In the genomic region with DNA sequence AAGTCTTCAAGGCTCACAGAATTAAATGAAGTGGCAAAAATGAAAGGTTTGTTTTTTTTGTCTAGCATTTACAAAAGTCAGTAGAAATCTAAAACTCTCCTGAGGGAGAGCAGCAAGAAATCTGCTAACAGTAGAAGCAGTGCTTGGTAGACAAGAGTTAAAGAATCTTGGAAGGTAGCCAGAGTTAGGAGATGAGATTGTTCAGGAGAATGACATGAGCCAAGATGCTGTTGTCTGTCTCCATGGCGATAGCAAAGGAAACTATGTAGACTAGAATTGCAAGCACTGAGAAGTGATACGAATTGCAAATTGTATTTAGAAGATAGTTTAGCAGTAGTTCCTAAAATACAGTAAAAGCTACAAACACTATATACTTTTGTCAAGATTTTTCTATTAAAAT, we compare ENCODE assay signal across 15 mouse cellular contexts. TPM values are rescaled to one million over a fixed set of nuclear protein-coding genes. Genes with fewer than 3 reads are reported as not detected.
DNase-seq lines count a peak whose midpoint lies in the region; ATAC-seq and TF ChIP-seq lines count a peak whose summit lies in the region.
"Had no signal": no experiment of that assay in that cellular context is flagged by ENCODE, and none has a peak within 500 bp of the region (broad histone marks: within the 10 kb centered on the region; RNA-seq: fewer than 3 reads in every experiment).

No protein-coding gene starts in this region.

- H3K4me2 ChIP-seq in hindbrain, postnatal 0 days (ENCODE audit: low read depth, low read length), result no peak overlapping the region

- intact Hi-C loops in heart, postnatal 25 days (cut with DNase I), result loop anchor here (5.0 to 10.0 kb wide), 2 partner anchors 41 to 879 kb away; a partner anchor contains a TSS
- intact Hi-C loops in left cerebral cortex, postnatal 14 days (cut with DNase I), result no loop called here
- intact Hi-C loops in left cerebral cortex, adult 2 months (cut with DNase I), result loop anchor here (10.0 kb wide), 1 partner anchor 879 kb away; a partner anchor contains a TSS

- H3K36me3 ChIP-seq in hindbrain, postnatal 0 days (ENCODE audit: insufficient read depth, low read length), result peaks cover 9% of the 10 kb centered on the region; the same call in 1 of the 2 replicates

- H3K27ac ChIP-seq in left cerebral cortex, adult 2 months, result no peak overlapping the region
- no peak overlapping the region for H3K27ac ChIP-seq in hindbrain, postnatal 0 days
- H3K27ac ChIP-seq: forebrain, embryonic 12.5 days; liver, embryonic 14.5 days had no signal

- no peak for ATAC-seq in hindbrain, postnatal 0 days
- ATAC-seq: midbrain, embryonic 16.5 days; Patski had no signal

- WGBS in hindbrain, postnatal 0 days, result 11% methylated on average over 2 of the region's 2 CpGs

- peaks cover 8% of the 10 kb centered on the region; the same call in 1 of the 2 replicates for H3K4me1 ChIP-seq in hindbrain, postnatal 0 days (ENCODE audit: insufficient read depth, low read length)

- no peaks in the 10 kb centered on the region for H3K9me3 ChIP-seq in hindbrain, postnatal 0 days (ENCODE audit: low read length)
- H3K9me3 ChIP-seq: forebrain, embryonic 12.5 days had no signal

- TF ChIP-seq CTCF in left cerebral cortex, adult 2 months (IDR thresholded peaks at IDR 0.05), result no peak
- TF ChIP-seq CTCF in hindbrain, postnatal 0 days (IDR thresholded peaks at IDR 0.05; ENCODE audit: low read depth), result no peak

- DNase-seq in heart, adult 9 months (ENCODE audit: low spot score in 2 of 2), result peak; percentile 29 to 33
- no peak for DNase-seq in heart, postnatal 25 days (ENCODE audit: low spot score)
- DNase-seq in left cerebral cortex, postnatal 14 days (ENCODE audit: low spot score in 2 of 2), result peak; percentile 7 to 70
- no peak for DNase-seq in left cerebral cortex, adult 2 months (ENCODE audit: extremely low spot score in 1 of 2, low spot score in 2 of 2)
- DNase-seq in NIH3T3 (ENCODE audit: low read depth), result peak; percentile 84
- DNase-seq in hindbrain, postnatal 0 days (ENCODE audit: low spot score), result peak; percentile 83
- DNase-seq in liver, result no peak
- no peak for DNase-seq in right cerebral cortex, adult 18-20 months

- H3K9ac ChIP-seq in hindbrain, postnatal 0 days (replicated peaks; ENCODE audit: low read length), result no peak overlapping the region
- H3K9ac ChIP-seq: forebrain, embryonic 12.5 days; liver, embryonic 14.5 days had no signal

- H3K4me3 ChIP-seq in left cerebral cortex, adult 2 months, result no peak overlapping the region
- H3K4me3 ChIP-seq in hindbrain, postnatal 0 days (ENCODE audit: low read length), result no peak overlapping the region
- H3K4me3 ChIP-seq: forebrain, embryonic 12.5 days had no signal

- H3K27me3 ChIP-seq in hindbrain, postnatal 0 days (ENCODE audit: insufficient read depth, low read length), result no peaks in the 10 kb centered on the region
- H3K27me3 ChIP-seq: forebrain, embryonic 12.5 days; Patski had no signal

RNA-seq across cellular contexts. Expression of a gene that starts 3.6 kb away (rescaled TPM):
- total RNA-seq in heart, postnatal 25 days (2021), result 10 to 100 TPM; 25.1 to 25.7 TPM
- 10 to 100 TPM; 17.7 to 19.8 TPM for total RNA-seq in left cerebral cortex, postnatal 14 days (2021)
- 10 to 100 TPM; 19.7 to 20.4 TPM for total RNA-seq in left cerebral cortex, adult 2 months (2021)
- 11.1 and 12.3 TPM in 2 replicates for total RNA-seq in hindbrain, postnatal 0 days (2014; rRNA removed)
- 9.8 and 11.5 TPM in 2 replicates for polyA plus RNA-seq in hindbrain, postnatal 0 days (2015; fragmentation: Nextera tagmentation; extraction: Ambion mirVana)

RNA-seq across cellular contexts. Expression of a gene that starts 29.4 kb away (rescaled TPM):
- not detected for total RNA-seq in heart, postnatal 25 days (2021)
- not detected for total RNA-seq in left cerebral cortex, postnatal 14 days (2021)
- not detected for total RNA-seq in left cerebral cortex, adult 2 months (2021)
- not detected in 2 replicates for total RNA-seq in hindbrain, postnatal 0 days (2014; rRNA removed)
- not detected in 2 replicates for polyA plus RNA-seq in hindbrain, postnatal 0 days (2015; fragmentation: Nextera tagmentation; extraction: Ambion mirVana)
- total RNA-seq: adrenal gland, postnatal 4 days; hematopoietic stem cell, adult 5-6 weeks; layer of hippocampus, postnatal 14 days had no signal
- polyA plus RNA-seq: liver, embryonic 14.5 days had no signal

RNA-seq across cellular contexts. Expression of a gene that starts 40.9 kb away (rescaled TPM):
- not detected for total RNA-seq in heart, postnatal 25 days (2021)
- total RNA-seq in left cerebral cortex, postnatal 14 days (2021), result not detected
- total RNA-seq in left cerebral cortex, adult 2 months (2021), result not detected
- not detected in 2 replicates for total RNA-seq in hindbrain, postnatal 0 days (2014; rRNA removed)
- not detected in 2 replicates for polyA plus RNA-seq in hindbrain, postnatal 0 days (2015; fragmentation: Nextera tagmentation; extraction: Ambion mirVana)
- total RNA-seq: adrenal gland, postnatal 4 days; hematopoietic stem cell, adult 5-6 weeks; layer of hippocampus, postnatal 14 days had no signal
- polyA plus RNA-seq: forebrain, embryonic 12.5 days; liver, embryonic 14.5 days; midbrain, embryonic 16.5 days; Patski had no signal

RNA-seq across cellular contexts. Expression of a gene that starts 49.9 kb away (rescaled TPM):
- 10 to 100 TPM; 89.3 to 92.0 TPM for total RNA-seq in heart, postnatal 25 days (2021)
- 10 to 100 TPM; 57.0 to 60.3 TPM for total RNA-seq in left cerebral cortex, postnatal 14 days (2021)
- 10 to 100 TPM; 55.6 to 57.0 TPM for total RNA-seq in left cerebral cortex, adult 2 months (2021)
- 25.5 and 28.0 TPM in 2 replicates for total RNA-seq in hindbrain, postnatal 0 days (2014; rRNA removed)
- polyA plus RNA-seq in hindbrain, postnatal 0 days (2015; fragmentation: Nextera tagmentation; extraction: Ambion mirVana), result 2.5 and 2.6 TPM in 2 replicates

RNA-seq across cellular contexts. Expression of a gene that starts 54.9 kb away (rescaled TPM):
- total RNA-seq in heart, postnatal 25 days (2021), result not detected
- not detected for total RNA-seq in left cerebral cortex, postnatal 14 days (2021)
- total RNA-seq in left cerebral cortex, adult 2 months (2021), result not detected
- total RNA-seq in hindbrain, postnatal 0 days (2014; rRNA removed), result not detected in 2 replicates
- not detected in 2 replicates for polyA plus RNA-seq in hindbrain, postnatal 0 days (2015; fragmentation: Nextera tagmentation; extraction: Ambion mirVana)
- total RNA-seq: adrenal gland, postnatal 4 days; hematopoietic stem cell, adult 5-6 weeks; layer of hippocampus, postnatal 14 days had no signal
- polyA plus RNA-seq: forebrain, embryonic 12.5 days; liver, embryonic 14.5 days; midbrain, embryonic 16.5 days had no signal

Comparison
In these comparisons a context has a peak if more than half of its experiments do, and no peak if none do; other contexts are left out.
1. DNase-seq: peak in heart, adult 9 months (2 of 2), left cerebral cortex, postnatal 14 days (2 of 2), NIH3T3 (single experiment) and hindbrain, postnatal 0 days (single experiment); none in heart, postnatal 25 days (single experiment), left cerebral cortex, adult 2 months (0 of 2), liver (single experiment) and right cerebral cortex, adult 18-20 months (single experiment).